Mouse (Mus musculus): ENCODE measurements at regions not wholly inside any gene's neighbourhood (a gene's known extent, or its start where the extent isn't known, plus 50 kb on each side); places are given as distances from the start of the nearest gene placed in this dataset.
A peak's percentile ranks its signal among the peaks of the same experiment; 100 is the strongest.

- DNase-seq: no peak
These were observed 633.6 kb upstream of the Adgrl2 start for GRCm38 (mm10) chr3:149623851-149624532.

- DNase-seq: peak in 1 of 2 experiments; percentile 4
These were observed 613.5 kb upstream of the Adgrl2 start for GRCm38 (mm10) chr3:149603865-149604264.

GRCm38 (mm10) chr3:149601276-149601675 lies 610.9 kb upstream of the Adgrl2 start:
- DNase-seq: no peak

- peak in 1 of 2 experiments; percentile 3 for DNase-seq
These were observed 604.1 kb upstream of the Adgrl2 start for GRCm38 (mm10) chr3:149594470-149594869.

GRCm38 (mm10) chr3:149585769-149586168 lies 595.4 kb upstream of the Adgrl2 start:
- no peak for DNase-seq

GRCm38 (mm10) chr3:149581141-149581540 lies 590.8 kb upstream of the Adgrl2 start:
- no peak for DNase-seq

GRCm38 (mm10) chr3:149575678-149576077 lies 585.3 kb upstream of the Adgrl2 start:
- no peak for DNase-seq

- no peak for DNase-seq
These were observed 576.5 kb upstream of the Adgrl2 start for GRCm38 (mm10) chr3:149566853-149567252.

- DNase-seq: peak; percentile 93 to 95
These were observed 560.0 kb upstream of the Adgrl2 start for GRCm38 (mm10) chr3:149550231-149550951.

- no peak for DNase-seq
These were observed 556.7 kb upstream of the Adgrl2 start for GRCm38 (mm10) chr3:149547045-149547444.

- DNase-seq: no peak
These were observed 555.9 kb upstream of the Adgrl2 start for GRCm38 (mm10) chr3:149546256-149546655.

GRCm38 (mm10) chr3:149534183-149534582 lies 543.8 kb upstream of the Adgrl2 start:
- DNase-seq: no peak

GRCm38 (mm10) chr3:149530026-149530607 lies 539.8 kb upstream of the Adgrl2 start:
- no peak for DNase-seq

- DNase-seq: no peak
These were observed 536.2 kb upstream of the Adgrl2 start for GRCm38 (mm10) chr3:149526509-149526908.

GRCm38 (mm10) chr3:149519575-149519929 lies 529.2 kb upstream of the Adgrl2 start:
- peak in 1 of 2 experiments; percentile 2 for DNase-seq

- DNase-seq: no peak
These were observed 528.7 kb upstream of the Adgrl2 start for GRCm38 (mm10) chr3:149518928-149519574.

- DNase-seq: no peak
These were observed 527.2 kb upstream of the Adgrl2 start for GRCm38 (mm10) chr3:149517537-149517936.

- DNase-seq: no peak
These were observed 518.8 kb upstream of the Adgrl2 start for GRCm38 (mm10) chr3:149509178-149509577.

GRCm38 (mm10) chr3:149508671-149509070 lies 518.3 kb upstream of the Adgrl2 start:
- DNase-seq: no peak

GRCm38 (mm10) chr3:149505692-149506091 lies 515.3 kb upstream of the Adgrl2 start:
- DNase-seq: no peak

- no peak for DNase-seq
These were observed 513.6 kb upstream of the Adgrl2 start for GRCm38 (mm10) chr3:149503992-149504391.

- no peak for DNase-seq
These were observed 509.8 kb upstream of the Adgrl2 start for GRCm38 (mm10) chr3:149500130-149500529.

- DNase-seq: no peak
These were observed 508.4 kb upstream of the Adgrl2 start for GRCm38 (mm10) chr3:149498765-149499164.

All from cerebellum, postnatal 36 days (tissue).